In the genomic region with DNA sequence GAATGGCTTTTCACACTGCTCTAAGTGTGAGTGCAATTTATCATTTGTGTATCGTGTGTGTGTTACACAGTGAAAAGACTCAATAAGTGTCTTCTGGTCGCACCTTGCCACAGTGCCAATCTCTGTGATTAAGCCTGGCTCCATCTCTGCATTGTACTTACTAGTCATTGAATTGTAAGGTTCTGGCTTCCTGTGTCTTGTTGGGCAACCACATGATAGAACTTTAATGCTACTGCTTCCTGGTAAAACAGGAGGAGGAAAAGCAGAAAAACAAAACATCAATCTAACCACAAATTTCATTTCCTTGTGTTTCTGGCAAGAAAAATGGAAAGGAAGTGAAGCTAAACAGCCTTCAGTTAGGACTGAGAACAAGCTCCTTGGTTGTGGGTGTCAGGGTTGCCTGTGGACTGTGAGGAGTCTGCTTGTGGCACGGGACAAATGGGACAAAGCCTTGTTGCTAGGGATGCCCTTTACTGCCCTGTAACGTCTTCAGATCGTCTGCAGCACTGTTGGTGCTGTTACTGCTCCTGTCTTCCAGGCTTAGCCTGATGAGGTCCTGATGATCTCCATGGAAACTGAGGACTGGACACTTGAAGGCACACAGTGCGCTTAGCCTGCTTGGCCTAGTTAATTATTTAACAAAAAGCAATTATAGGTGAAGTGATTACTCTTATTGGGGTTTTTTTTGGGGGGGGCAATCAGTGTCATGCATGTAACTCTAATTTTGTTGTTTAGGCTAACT, we compare ENCODE assay signal across 21 mouse cellular contexts. TPM values are rescaled to one million over a fixed set of nuclear protein-coding genes. Genes with fewer than 3 reads are reported as not detected.
DNase-seq lines count a peak whose midpoint lies in the region; ATAC-seq lines count a peak whose summit lies in the region.
"Had no signal": no experiment of that assay in that cellular context is flagged by ENCODE, and none has a peak within 500 bp of the region (broad histone marks: within the 10 kb centered on the region; RNA-seq: fewer than 3 reads in every experiment).

No protein-coding gene starts in this region.

- peaks cover 15% of the 10 kb centered on the region for H3K4me1 ChIP-seq in kidney, embryonic 15.5 days
- no peaks in the 10 kb centered on the region; the same call in 1 of the 2 replicates for H3K4me1 ChIP-seq in hindbrain, embryonic 16.5 days (ENCODE audit: control insufficient read depth, insufficient read depth, low read depth, low read length)
- H3K4me1 ChIP-seq: forebrain, embryonic 12.5 days; heart, embryonic 15.5 days; midbrain, embryonic 15.5 days; neural tube, embryonic 13.5 days had no signal

- no peak overlapping the region for H3K4me3 ChIP-seq in kidney, embryonic 15.5 days (replicated peaks)
- H3K4me3 ChIP-seq in hindbrain, embryonic 16.5 days (ENCODE audit: low read length): no peak overlapping the region
- H3K4me3 ChIP-seq: forebrain, embryonic 12.5 days; heart, embryonic 15.5 days; midbrain, embryonic 15.5 days; neural tube, embryonic 13.5 days had no signal

- H3K27me3 ChIP-seq in kidney, embryonic 15.5 days: no peaks in the 10 kb centered on the region
- H3K27me3 ChIP-seq in hindbrain, embryonic 16.5 days (replicated peaks; ENCODE audit: control insufficient read depth, insufficient read depth, low read length): no peaks in the 10 kb centered on the region
- H3K27me3 ChIP-seq: CH12.LX; forebrain, embryonic 12.5 days; heart, embryonic 15.5 days; midbrain, embryonic 15.5 days; neural tube, embryonic 13.5 days had no signal

- H3K9me3 ChIP-seq in kidney, embryonic 15.5 days (replicated peaks): no peaks in the 10 kb centered on the region
- H3K9me3 ChIP-seq in hindbrain, embryonic 16.5 days (ENCODE audit: control insufficient read depth, low read length): no peaks in the 10 kb centered on the region
- H3K9me3 ChIP-seq: forebrain, embryonic 12.5 days; heart, embryonic 15.5 days; midbrain, embryonic 15.5 days; neural tube, embryonic 13.5 days had no signal

- no peak overlapping the region for H3K9ac ChIP-seq in kidney, embryonic 15.5 days
- no peak overlapping the region for H3K9ac ChIP-seq in hindbrain, embryonic 16.5 days (ENCODE audit: low read depth, low read length)
- H3K9ac ChIP-seq: forebrain, embryonic 12.5 days; heart, embryonic 15.5 days; midbrain, embryonic 15.5 days; neural tube, embryonic 13.5 days had no signal

- H3K27ac ChIP-seq in kidney, embryonic 15.5 days: peak overlapping the region; percentile 30; the same call in 1 of the 2 replicates
- H3K27ac ChIP-seq in hindbrain, embryonic 16.5 days (ENCODE audit: low read depth, low read length): no peak overlapping the region
- H3K27ac ChIP-seq: forebrain, embryonic 12.5 days; heart, embryonic 15.5 days; midbrain, embryonic 15.5 days; neural tube, embryonic 13.5 days had no signal

- 47% methylated on average over 6 of the region's 6 CpGs for WGBS in kidney, embryonic 15.5 days
- WGBS in hindbrain, embryonic 16.5 days: 47% methylated on average over 6 of the region's 6 CpGs

- no peak for DNase-seq in kidney, adult 9 months
- DNase-seq in 416B (ENCODE audit: low read depth): peak; percentile 28
- DNase-seq in CD8-positive naive resting alpha-beta T cell, adult 2 months (ENCODE audit: low read depth in 2 of 2, low spot score in 2 of 2): peak; percentile 18 to 46
- DNase-seq in frontal cortex, postnatal 25 days (ENCODE audit: low spot score in 2 of 2): no peak
- no peak for DNase-seq in urinary bladder, postnatal 25 days (ENCODE audit: low spot score)
- DNase-seq: adrenal gland, postnatal 25 days; cerebellum, adult 11-12 months; embryo, embryonic 11 days; heart, adult 11 months; kidney, postnatal 25 days; liver; lung, adult 18-20 months; lung, postnatal 4 days had no signal

- peaks cover 57% of the 10 kb centered on the region for H3K36me3 ChIP-seq in kidney, embryonic 15.5 days
- H3K36me3 ChIP-seq in hindbrain, embryonic 16.5 days (ENCODE audit: control insufficient read depth, insufficient read depth, low read length): peaks cover 8% of the 10 kb centered on the region

- ATAC-seq in kidney, embryonic 15.5 days (replicated peaks; ENCODE audit: low FRiP score): no peak
- ATAC-seq in inflammation-experienced regulatory T-cells, adult 6 months: peak; percentile 85
- no peak for ATAC-seq in hindbrain, embryonic 16.5 days
- ATAC-seq: midbrain, embryonic 15.5 days had no signal

- H3K4me2 ChIP-seq in kidney, embryonic 15.5 days: no peak overlapping the region
- no peak overlapping the region for H3K4me2 ChIP-seq in hindbrain, embryonic 16.5 days (ENCODE audit: low read length)
- H3K4me2 ChIP-seq: forebrain, embryonic 12.5 days; heart, embryonic 15.5 days; midbrain, embryonic 15.5 days; neural tube, embryonic 13.5 days had no signal

RNA-seq across cellular contexts. Expression of a gene that starts 14.7 kb away (rescaled TPM):
- 1.7 and 2.2 TPM in 2 replicates for polyA plus RNA-seq in kidney, embryonic 15.5 days (2015; fragmentation: Nextera tagmentation; extraction: Ambion mirVana)
- 1 to 10 TPM in 1 of 3 experiments, under 1 TPM in 2; 0.26 to 2.6 (median 0.61) TPM for polyA plus RNA-seq in inflammation-experienced regulatory T-cells, adult 6 months (2017; shearing (Covaris generic))
- 1.0 and 1.2 TPM in 2 replicates for polyA plus RNA-seq in hindbrain, embryonic 16.5 days (2015; fragmentation: Nextera tagmentation; extraction: Ambion mirVana)

RNA-seq across cellular contexts. Expression of a gene that starts 21.8 kb away (rescaled TPM):
- polyA plus RNA-seq in kidney, embryonic 15.5 days (2015; fragmentation: Nextera tagmentation; extraction: Ambion mirVana): 0.09 and 0.13 TPM in 2 replicates
- polyA plus RNA-seq in inflammation-experienced regulatory T-cells, adult 6 months (2017; shearing (Covaris generic)): not detected
- polyA plus RNA-seq in hindbrain, embryonic 16.5 days (2015; fragmentation: Nextera tagmentation; extraction: Ambion mirVana): 0.20 and 0.29 TPM in 2 replicates

RNA-seq across cellular contexts. Expression of a gene that starts 25.4 kb away (rescaled TPM):
- 163 and 173 TPM in 2 replicates for polyA plus RNA-seq in kidney, embryonic 15.5 days (2015; fragmentation: Nextera tagmentation; extraction: Ambion mirVana)
- polyA plus RNA-seq in inflammation-experienced regulatory T-cells, adult 6 months (2017; shearing (Covaris generic)): 10 to 100 TPM in 1 of 3 experiments, 1 to 10 TPM in 2; 3.9 to 10.1 (median 7.1) TPM
- 167 and 175 TPM in 2 replicates for polyA plus RNA-seq in hindbrain, embryonic 16.5 days (2015; fragmentation: Nextera tagmentation; extraction: Ambion mirVana)

Comparison
In these comparisons a context has a peak if more than half of its experiments do, and no peak if none do; other contexts are left out.
1. DNase-seq: peak in 416B (single experiment) and CD8-positive naive resting alpha-beta T cell, adult 2 months (2 of 2); none in kidney, adult 9 months (single experiment), frontal cortex, postnatal 25 days (0 of 2) and urinary bladder, postnatal 25 days (single experiment).
2. RNA of a gene that starts 25.4 kb away (polyA plus RNA-seq): 167 to 175 TPM in hindbrain, embryonic 16.5 days and 163 to 173 TPM in kidney, embryonic 15.5 days; 3.9 to 10.1 TPM in inflammation-experienced regulatory T-cells, adult 6 months; every median in the first group is over 10 times any median in the second.